Mouse (Mus musculus) heart, postnatal 0 days (tissue): Measurements from ENCODE around the gene Rasgrf2. TPM values are rescaled to one million over a fixed set of nuclear protein-coding genes. Genes with fewer than 3 reads are reported as not detected.

Experiments
- ATAC-seq: fragments of 200-750 bp; cut with Nextera tagmentation; 2 replicates; pipeline ENCODE4 v1.8.0; 2017; ENCODE audit warnings: low read depth, moderate number of reproducible peaks, moderate library complexity; ENCODE audit not compliant: insufficient read depth
- DNase-seq: peaks from one replicate; pipeline ENCODE4 v3.0.0-alpha.2; 2016; ENCODE audit warnings: low spot score
- H3K27ac ChIP-seq: fragments of 300-500 bp; sonication (generic); 2 replicates; pipeline ENCODE4 v1.5.1; 2014; ENCODE audit warnings: low read depth, mild to moderate bottlenecking
- H3K27me3 ChIP-seq: fragments of 300-500 bp; sonication (generic); 2 replicates; pipeline ENCODE4 v1.6.1; 2014; ENCODE audit warnings: low read length, mixed read lengths; ENCODE audit not compliant: control insufficient read depth, insufficient read depth
- H3K36me3 ChIP-seq: fragments of 300-500 bp; sonication (generic); replicated peaks from 2 replicates; pipeline ENCODE4 v1.6.1; 2014; ENCODE audit warnings: low read length, mixed read lengths; ENCODE audit not compliant: control insufficient read depth, insufficient read depth
- H3K4me1 ChIP-seq: fragments of 300-500 bp; sonication (generic); 2 replicates; pipeline ENCODE4 v1.6.1; 2014; ENCODE audit warnings: antibody characterized with exemption; ENCODE audit not compliant: control insufficient read depth, insufficient read depth
- H3K4me2 ChIP-seq: fragments of 300-500 bp; sonication (generic); 2 replicates; pipeline ENCODE4 v1.6.1; 2014; ENCODE audit warnings: low read depth, mild to moderate bottlenecking, low read length, moderate library complexity
- H3K4me3 ChIP-seq: fragments of 300-500 bp; sonication (generic); 2 replicates; pipeline ENCODE4 v1.5.1; 2014; ENCODE audit warnings: low read depth, low read length
- H3K9ac ChIP-seq: fragments of 300-500 bp; sonication (generic); replicated peaks from 2 replicates; pipeline ENCODE4 v1.6.1; 2014; ENCODE audit warnings: low read depth, low read length, mixed read lengths
- H3K9me3 ChIP-seq: fragments of 300-500 bp; sonication (generic); replicated peaks from 2 replicates; pipeline ENCODE4 v1.6.1; 2016; ENCODE audit warnings: low read length; ENCODE audit not compliant: control insufficient read depth
- CTCF ChIP-seq: IDR thresholded peaks from 2 replicates; pipeline ENCODE4 v1.5.1; 2016; ENCODE audit warnings: antibody characterized with exemption, control low read depth, low read depth
- EP300 ChIP-seq: IDR thresholded peaks from 2 replicates; pipeline ENCODE4 v1.6.1; 2016; ENCODE audit warnings: antibody characterized with exemption, low read depth
- WGBS: fragments of 180-500 bp; shearing (Covaris S2); extraction: QIAGEN DNeasy Blood & Tissue Kit; methylation state at CpG from one replicate; pipeline ENCODE4 v1.1.7; 2014; 5-methylcytosine and 5-hydroxymethylcytosine counted together
- polyA plus RNA-seq: library from polyadenylated mRNA; unstranded; fragments of >200 nt; fragmentation: Nextera tagmentation; extraction: Ambion mirVana; gene quantifications from 2 replicates; pipeline ENCODE4 v1.2.1, GENCODE M21; 2015
- total RNA-seq: library from RNA; depleted of rRNA; stranded (reverse); fragments of >200 nt; gene quantifications from 2 replicates; pipeline ENCODE4 v1.2.3, GENCODE M21; 2014; ENCODE audit warnings: low replicate concordance

The Rasgrf2 gene
- total and polyA plus RNA-seq, 2 experiments from 2014 or later, result 0.34 to 1.8 TPM

DNA sequence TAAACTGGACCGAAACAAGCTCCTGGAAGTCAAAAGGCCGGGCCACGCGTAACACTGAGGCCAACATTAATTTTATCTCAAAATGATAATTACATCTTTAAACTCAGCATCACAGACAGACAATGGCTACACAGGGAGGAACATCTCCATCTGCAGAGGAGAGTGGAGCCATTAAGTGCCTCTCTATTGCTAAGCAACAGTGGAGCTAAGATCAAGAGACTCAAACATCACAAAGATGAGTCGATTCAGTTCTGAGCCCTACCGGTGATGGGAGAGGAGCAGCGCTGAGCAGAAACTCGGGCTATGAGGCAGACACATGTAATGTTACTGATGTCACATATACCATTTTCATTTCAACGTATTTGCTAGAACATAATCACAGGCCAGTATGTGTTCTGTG is 191.3 kb downstream of the Rasgrf2 start:
- TF ChIP-seq EP300 (no peak), CTCF (no peak)
- Histone ChIP-seq H3K4me1 (no peaks in the 10 kb centered on the region), H3K27me3 (no peaks in the 10 kb centered on the region), H3K9me3 (no peaks in the 10 kb centered on the region), H3K36me3 (no peaks in the 10 kb centered on the region), H3K4me2 (no peak overlapping the region), H3K9ac (no peak overlapping the region), H3K27ac (no peak overlapping the region), H3K4me3 (no peak overlapping the region)
- DNase-seq, result no peak
- 90% methylated on average over 9 of the region's 9 CpGs for WGBS
- no peak for ATAC-seq

DNA sequence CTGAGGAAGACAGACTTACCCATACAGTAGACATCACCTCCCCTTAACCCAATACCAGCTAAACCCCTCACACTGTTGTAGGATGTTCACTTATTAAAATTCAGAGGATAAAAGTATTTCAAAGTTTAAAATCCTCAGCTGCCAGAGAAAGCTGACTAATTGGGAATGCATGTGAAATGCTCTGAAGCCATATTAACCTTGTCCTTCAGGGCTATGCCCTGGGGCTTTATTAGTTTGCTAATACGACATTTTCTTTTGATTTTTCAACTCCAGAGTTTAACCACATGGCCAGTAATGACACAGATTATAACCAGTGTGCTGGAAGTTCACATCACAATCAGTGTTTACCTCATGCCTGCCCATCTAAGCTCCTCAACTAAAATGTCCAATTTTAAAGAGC is 192.6 kb downstream of the Rasgrf2 start:
- Histone ChIP-seq H3K4me3 (no peak overlapping the region), H3K9me3 (no peaks in the 10 kb centered on the region), H3K9ac (no peak overlapping the region), H3K4me1 (no peaks in the 10 kb centered on the region), H3K4me2 (no peak overlapping the region), H3K27me3 (no peaks in the 10 kb centered on the region), H3K36me3 (no peaks in the 10 kb centered on the region), H3K27ac (no peak overlapping the region)
- DNase-seq (no peak), ATAC-seq (no peak)
- no peak for TF ChIP-seq EP300
- TF ChIP-seq CTCF, result no peak
- WGBS, result 79% methylated on average over 1 of the region's 1 CpGs

DNA sequence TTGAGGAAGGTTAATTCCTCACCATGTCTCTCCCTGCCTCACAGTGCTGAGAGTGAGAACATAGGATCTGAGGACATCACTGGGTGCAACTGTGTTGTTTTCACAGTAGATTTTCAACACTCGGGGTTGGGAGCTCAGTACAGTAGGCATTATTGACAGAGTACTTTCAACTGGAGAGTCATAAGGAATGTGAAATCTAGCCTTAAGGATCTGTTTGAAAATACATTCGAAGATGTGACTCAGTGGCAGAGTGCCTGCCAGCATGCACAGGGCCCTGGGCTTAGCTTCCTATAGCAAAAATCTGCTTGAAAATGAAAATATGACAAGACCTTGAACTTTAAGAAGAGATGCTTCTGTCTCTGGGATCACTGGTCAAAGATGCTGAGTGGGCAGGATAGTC is 194.2 kb downstream of the Rasgrf2 start:
- Histone ChIP-seq H3K4me3 (no peak overlapping the region), H3K27ac (no peak overlapping the region), H3K27me3 (no peaks in the 10 kb centered on the region), H3K36me3 (no peaks in the 10 kb centered on the region), H3K9ac (no peak overlapping the region), H3K4me1 (no peaks in the 10 kb centered on the region), H3K9me3 (no peaks in the 10 kb centered on the region), H3K4me2 (no peak overlapping the region)
- 73% methylated on average over 2 of the region's 2 CpGs for WGBS
- DNase-seq, result no peak
- no peak for TF ChIP-seq EP300
- no peak for ATAC-seq

DNA sequence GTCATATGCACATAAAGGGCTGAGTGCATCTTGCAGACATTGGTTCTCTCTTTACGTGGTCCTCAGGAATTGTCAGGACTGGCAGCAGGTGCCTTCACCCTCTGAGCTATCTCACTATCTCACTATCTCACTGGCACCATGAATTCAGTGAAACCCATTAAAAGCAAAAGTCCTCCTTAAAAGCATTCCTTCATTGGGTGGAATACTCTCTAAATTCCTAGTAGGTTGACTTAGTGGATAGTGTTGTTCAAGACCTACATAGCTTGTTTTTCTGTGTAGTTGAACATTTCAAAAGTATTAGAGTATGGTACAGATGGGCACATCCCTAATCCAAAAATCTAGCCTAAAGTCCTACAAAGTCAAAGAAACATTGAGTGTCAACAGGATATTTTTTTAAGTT is 199.3 kb downstream of the Rasgrf2 start:
- Histone ChIP-seq H3K9ac (no peak overlapping the region), H3K4me3 (no peak overlapping the region), H3K27ac (no peak overlapping the region), H3K4me1 (no peaks in the 10 kb centered on the region), H3K4me2 (no peak overlapping the region), H3K36me3 (no peaks in the 10 kb centered on the region), H3K27me3 (no peaks in the 10 kb centered on the region), H3K9me3 (no peaks in the 10 kb centered on the region)
- 81% methylated on average over 1 of the region's 1 CpGs for WGBS
- TF ChIP-seq CTCF (no peak), EP300 (no peak)
- no peak for DNase-seq
- no peak for ATAC-seq

DNA sequence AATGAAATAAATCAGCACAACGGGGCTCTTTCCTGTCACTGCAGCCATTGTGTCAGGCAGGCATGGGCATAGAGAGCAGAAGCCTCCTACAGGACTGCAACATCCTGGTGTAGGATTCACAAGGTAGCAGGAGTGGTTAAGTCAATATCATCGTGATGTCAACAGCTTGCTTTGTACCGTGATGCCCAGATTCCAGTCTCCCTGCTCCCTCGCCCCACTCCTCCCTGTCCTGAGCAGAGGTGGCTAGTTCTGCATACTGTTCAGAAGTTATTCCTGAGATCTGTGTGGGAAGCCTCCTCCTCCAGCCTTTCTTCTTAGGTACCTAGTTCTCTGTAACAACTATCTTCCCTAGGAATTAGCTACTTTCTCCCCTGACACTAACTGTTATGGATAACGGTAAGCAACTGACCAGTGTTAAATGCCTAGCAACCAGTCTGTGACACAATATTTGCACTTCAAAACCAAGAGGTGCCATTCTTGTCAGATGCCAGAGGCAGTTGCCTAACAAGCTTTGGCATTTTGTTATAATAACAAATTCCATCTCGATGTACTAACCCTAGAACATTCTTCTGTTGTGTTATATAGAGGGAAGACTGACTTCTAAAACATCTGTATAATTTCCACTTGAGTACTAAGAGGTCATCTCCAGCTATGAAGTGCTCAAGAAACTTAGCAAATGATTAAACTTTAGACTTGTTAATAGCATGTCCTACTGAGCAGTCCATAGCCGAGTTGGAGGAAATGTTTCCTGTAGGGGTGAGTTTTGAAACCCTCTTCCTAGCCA is 201.3 kb downstream of the Rasgrf2 start:
- DNase-seq (no peak), ATAC-seq (no peak)
- Histone ChIP-seq H3K4me3 (no peak overlapping the region), H3K9ac (no peak overlapping the region), H3K9me3 (no peaks in the 10 kb centered on the region), H3K36me3 (no peaks in the 10 kb centered on the region), H3K27ac (no peak overlapping the region), H3K4me2 (no peak overlapping the region), H3K27me3 (no peaks in the 10 kb centered on the region), H3K4me1 (no peaks in the 10 kb centered on the region)
- WGBS, result 50% methylated on average over 7 of the region's 7 CpGs
- TF ChIP-seq CTCF (no peak), EP300 (no peak)
